Mouse (Mus musculus) brain, embryonic 14.5 days (tissue): ENCODE results near the gene Map3k9.

Experiments used
- CTCF ChIP-seq: fragments of 200-500 bp; IDR thresholded peaks from 2 replicates; pipeline ENCODE4 v1.5.1; 2012; ENCODE audit warnings: inconsistent platforms, mild to moderate bottlenecking, moderate library complexity, borderline replicate concordance; ENCODE audit not compliant: insufficient read depth, insufficient read length; ENCODE audit errors: extremely low read depth
- POLR2A ChIP-seq: fragments of 200-500 bp; IDR thresholded peaks from 2 replicates; pipeline ENCODE4 v1.6.1; 2012; ENCODE audit warnings: mild to moderate bottlenecking, inconsistent platforms, borderline replicate concordance; ENCODE audit not compliant: poor library complexity, insufficient read depth, insufficient read length, severe bottlenecking; ENCODE audit errors: extremely low read depth

DNA sequence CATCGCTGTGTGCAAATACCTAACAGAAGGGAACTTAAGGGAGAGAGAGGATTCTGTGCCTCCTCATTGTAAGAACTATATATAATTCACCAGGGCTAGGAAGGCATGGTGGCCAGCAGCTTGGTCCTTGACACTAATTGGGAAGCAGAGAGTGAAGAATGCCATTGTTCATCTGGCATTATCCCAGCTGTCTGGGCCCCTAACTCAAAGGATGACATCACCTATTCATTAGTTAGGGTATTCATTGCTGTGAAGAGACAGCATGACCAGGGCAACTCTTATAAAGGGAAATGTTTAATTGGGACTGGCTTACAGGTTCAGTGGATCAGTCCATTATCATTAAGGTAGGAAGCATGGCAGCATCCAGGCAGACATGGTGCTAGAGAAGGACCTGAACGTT, 47.4 kb upstream of the Map3k9 start:
- TF ChIP-seq CTCF (no peak), POLR2A (no peak)
